Mouse (Mus musculus): ENCODE results near the gene Zbtb48.

Gene Zbtb48

GRCm38 (mm10) chr4:152000906-152001305, 26.6 kb downstream of the Zbtb48 start:
- DNase-seq (ENCODE audit: low read depth): no peak

- DNase-seq (ENCODE audit: low read depth): no peak
Observed at GRCm38 (mm10) chr4:151999481-151999880, 28.0 kb downstream of the Zbtb48 start.

GRCm38 (mm10) chr4:151997701-151998100, 29.8 kb downstream of the Zbtb48 start:
- no peak for DNase-seq (ENCODE audit: low read depth)

- DNase-seq (ENCODE audit: low read depth): no peak
Observed at GRCm38 (mm10) chr4:151996951-151997222, 30.6 kb downstream of the Zbtb48 start.

- peak; percentile 96 for DNase-seq (ENCODE audit: low read depth)
Observed at GRCm38 (mm10) chr4:151996173-151996950, 31.1 kb downstream of the Zbtb48 start, which contains the start of gene Phf13. Phf13 (minus strand) TSS chr4:151996258.

- DNase-seq (ENCODE audit: low read depth): no peak
Observed at GRCm38 (mm10) chr4:151995371-151996172, 31.9 kb downstream of the Zbtb48 start.

GRCm38 (mm10) chr4:151994228-151995171, 33.0 kb downstream of the Zbtb48 start:
- DNase-seq (ENCODE audit: low read depth): no peak

- no peak for DNase-seq (ENCODE audit: low read depth)
Observed at GRCm38 (mm10) chr4:151993035-151993434, 34.4 kb downstream of the Zbtb48 start.

- DNase-seq (ENCODE audit: low read depth): no peak
Observed at GRCm38 (mm10) chr4:151992091-151992490, 35.4 kb downstream of the Zbtb48 start.

GRCm38 (mm10) chr4:151989110-151989488, 38.4 kb downstream of the Zbtb48 start:
- DNase-seq (ENCODE audit: low read depth): no peak

- no peak for DNase-seq (ENCODE audit: low read depth)
Observed at GRCm38 (mm10) chr4:151988342-151989109, 38.9 kb downstream of the Zbtb48 start, which contains the start of gene Thap3. Thap3 (minus strand) TSS chr4:151988997.

GRCm38 (mm10) chr4:151988014-151988341, 39.5 kb downstream of the Zbtb48 start:
- DNase-seq (ENCODE audit: low read depth): no peak

GRCm38 (mm10) chr4:151986650-151987049, 40.8 kb downstream of the Zbtb48 start:
- DNase-seq (ENCODE audit: low read depth): no peak

GRCm38 (mm10) chr4:151985886-151986285, 41.6 kb downstream of the Zbtb48 start:
- no peak for DNase-seq (ENCODE audit: low read depth)

GRCm38 (mm10) chr4:151983560-151983959, 43.9 kb downstream of the Zbtb48 start:
- no peak for DNase-seq (ENCODE audit: low read depth)

- DNase-seq (ENCODE audit: low read depth): no peak
Observed at GRCm38 (mm10) chr4:151983043-151983442, 44.4 kb downstream of the Zbtb48 start.

- DNase-seq (ENCODE audit: low read depth): no peak
Observed at GRCm38 (mm10) chr4:151981363-151981762, 46.1 kb downstream of the Zbtb48 start.

GRCm38 (mm10) chr4:151980699-151981098, 46.8 kb downstream of the Zbtb48 start:
- no peak for DNase-seq (ENCODE audit: low read depth)

- DNase-seq (ENCODE audit: low read depth): no peak
Observed at GRCm38 (mm10) chr4:151977748-151978147, 49.7 kb downstream of the Zbtb48 start.

GRCm38 (mm10) chr4:151975441-151975840, 52.0 kb downstream of the Zbtb48 start:
- DNase-seq (ENCODE audit: low read depth): no peak

- no peak for DNase-seq (ENCODE audit: low read depth)
Observed at GRCm38 (mm10) chr4:151972221-151972967, 55.1 kb downstream of the Zbtb48 start.
